Mouse (Mus musculus): Measurements from ENCODE around the gene B130006D01Rik. TPM values are rescaled to one million over a fixed set of nuclear protein-coding genes. Genes with fewer than 3 reads are reported as not detected.

The B130006D01Rik gene
- polyA plus RNA-seq, 1 experiment = 0.69 TPM

- H3K27me3 ChIP-seq (ENCODE audit: control insufficient read depth, insufficient read depth, low read length) = no peaks in the 10 kb centered on the region
- no peak overlapping the region for H3K27ac ChIP-seq (ENCODE audit: insufficient read depth, low read length)
- WGBS = 83% methylated on average over 4 of the region's 4 CpGs
- DNase-seq = no peak
- H3K4me3 ChIP-seq (replicated peaks; ENCODE audit: insufficient read depth, low read depth, low read length) = no peak overlapping the region
- no peak for TF ChIP-seq POLR2A (IDR thresholded peaks at IDR 0.05; ENCODE audit: borderline replicate concordance, insufficient read depth, low read length)
- no peak for TF ChIP-seq CTCF (IDR thresholded peaks at IDR 0.05; ENCODE audit: borderline replicate concordance, insufficient read depth, low read depth, low read length)
- no peaks in the 10 kb centered on the region for H3K4me1 ChIP-seq (ENCODE audit: control insufficient read depth, insufficient read depth, low read length)
Observed at GRCm38 (mm10) chr11:95762996-95763395, 39.6 kb downstream of the B130006D01Rik start.

GRCm38 (mm10) chr11:95764806-95765205, 41.4 kb downstream of the B130006D01Rik start:
- 66% methylated on average over 8 of the region's 8 CpGs for WGBS
- TF ChIP-seq CTCF (IDR thresholded peaks at IDR 0.05; ENCODE audit: borderline replicate concordance, insufficient read depth, low read depth, low read length) (no peak), POLR2A (IDR thresholded peaks at IDR 0.05; ENCODE audit: borderline replicate concordance, insufficient read depth, low read length) (no peak)
- Histone ChIP-seq H3K27ac (ENCODE audit: insufficient read depth, low read length) (no peak overlapping the region), H3K27me3 (ENCODE audit: control insufficient read depth, insufficient read depth, low read length) (no peaks in the 10 kb centered on the region), H3K4me1 (ENCODE audit: control insufficient read depth, insufficient read depth, low read length) (no peaks in the 10 kb centered on the region), H3K4me3 (replicated peaks; ENCODE audit: insufficient read depth, low read depth, low read length) (no peak overlapping the region)
- no peak for DNase-seq

GRCm38 (mm10) chr11:95765334-95765733, 41.9 kb downstream of the B130006D01Rik start:
- H3K4me1 ChIP-seq (ENCODE audit: control insufficient read depth, insufficient read depth, low read length) = no peaks in the 10 kb centered on the region
- no peak overlapping the region for H3K27ac ChIP-seq (ENCODE audit: insufficient read depth, low read length)
- no peak for TF ChIP-seq CTCF (IDR thresholded peaks at IDR 0.05; ENCODE audit: borderline replicate concordance, insufficient read depth, low read depth, low read length)
- TF ChIP-seq POLR2A (IDR thresholded peaks at IDR 0.05; ENCODE audit: borderline replicate concordance, insufficient read depth, low read length) = no peak
- no peak for DNase-seq
- 89% methylated on average over 10 of the region's 10 CpGs for WGBS
- no peaks in the 10 kb centered on the region for H3K27me3 ChIP-seq (ENCODE audit: control insufficient read depth, insufficient read depth, low read length)
- H3K4me3 ChIP-seq (replicated peaks; ENCODE audit: insufficient read depth, low read depth, low read length) = no peak overlapping the region

GRCm38 (mm10) chr11:95768244-95768643, 44.9 kb downstream of the B130006D01Rik start:
- H3K4me3 ChIP-seq (replicated peaks; ENCODE audit: insufficient read depth, low read depth, low read length) = no peak overlapping the region
- TF ChIP-seq POLR2A (IDR thresholded peaks at IDR 0.05; ENCODE audit: borderline replicate concordance, insufficient read depth, low read length) = no peak
- H3K27me3 ChIP-seq (ENCODE audit: control insufficient read depth, insufficient read depth, low read length) = no peaks in the 10 kb centered on the region
- no peak for DNase-seq
- H3K4me1 ChIP-seq (ENCODE audit: control insufficient read depth, insufficient read depth, low read length) = no peaks in the 10 kb centered on the region
- H3K27ac ChIP-seq (ENCODE audit: insufficient read depth, low read length) = no peak overlapping the region
- 90% methylated on average over 6 of the region's 6 CpGs for WGBS

- Histone ChIP-seq H3K4me3 (replicated peaks; ENCODE audit: insufficient read depth, low read depth, low read length) (no peak overlapping the region), H3K27ac (ENCODE audit: insufficient read depth, low read length) (no peak overlapping the region), H3K4me1 (ENCODE audit: control insufficient read depth, insufficient read depth, low read length) (no peaks in the 10 kb centered on the region), H3K27me3 (ENCODE audit: control insufficient read depth, insufficient read depth, low read length) (no peaks in the 10 kb centered on the region)
- 92% methylated on average over 10 of the region's 10 CpGs for WGBS
- TF ChIP-seq CTCF (IDR thresholded peaks at IDR 0.05; ENCODE audit: borderline replicate concordance, insufficient read depth, low read depth, low read length) = no peak
- TF ChIP-seq POLR2A (IDR thresholded peaks at IDR 0.05; ENCODE audit: borderline replicate concordance, insufficient read depth, low read length) = no peak
- DNase-seq = no peak
Observed at GRCm38 (mm10) chr11:95769208-95769607, 45.8 kb downstream of the B130006D01Rik start.

GRCm38 (mm10) chr11:95770720-95771364, 47.5 kb downstream of the B130006D01Rik start:
- no peak for DNase-seq
- Histone ChIP-seq H3K4me1 (ENCODE audit: control insufficient read depth, insufficient read depth, low read length) (no peaks in the 10 kb centered on the region), H3K27ac (ENCODE audit: insufficient read depth, low read length) (no peak overlapping the region), H3K4me3 (replicated peaks; ENCODE audit: insufficient read depth, low read depth, low read length) (no peak overlapping the region), H3K27me3 (ENCODE audit: control insufficient read depth, insufficient read depth, low read length) (no peaks in the 10 kb centered on the region)
- 60% methylated on average over 9 of the region's 9 CpGs for WGBS
- TF ChIP-seq POLR2A (IDR thresholded peaks at IDR 0.05; ENCODE audit: borderline replicate concordance, insufficient read depth, low read length) (no peak), CTCF (IDR thresholded peaks at IDR 0.05; ENCODE audit: borderline replicate concordance, insufficient read depth, low read depth, low read length) (no peak)

DNA sequence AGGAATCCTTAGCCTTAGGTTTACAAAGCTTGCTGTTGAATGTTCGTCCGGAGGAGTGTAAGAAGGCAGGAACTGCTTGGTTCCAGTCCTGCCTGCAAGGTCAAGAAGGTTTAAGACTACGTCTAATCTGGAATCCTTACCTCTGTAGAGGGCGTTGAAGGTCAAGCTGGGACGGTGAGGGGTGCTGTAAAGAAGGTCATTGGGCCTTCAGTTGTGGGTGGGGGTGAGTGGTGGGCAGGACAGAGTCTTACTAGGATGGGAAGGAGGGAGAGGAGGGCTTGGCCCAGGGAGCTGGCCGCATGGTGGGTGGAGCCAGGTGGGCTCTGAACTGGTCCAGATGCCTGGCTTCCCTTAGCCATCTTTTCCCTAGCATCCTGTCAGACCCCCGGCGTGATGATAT, 48.3 kb downstream of the B130006D01Rik start:
- WGBS = 86% methylated on average over 8 of the region's 8 CpGs
- Histone ChIP-seq H3K27me3 (ENCODE audit: control insufficient read depth, insufficient read depth, low read length) (no peaks in the 10 kb centered on the region), H3K4me1 (ENCODE audit: control insufficient read depth, insufficient read depth, low read length) (no peaks in the 10 kb centered on the region), H3K27ac (ENCODE audit: insufficient read depth, low read length) (no peak overlapping the region), H3K4me3 (replicated peaks; ENCODE audit: insufficient read depth, low read depth, low read length) (no peak overlapping the region)
- TF ChIP-seq POLR2A (IDR thresholded peaks at IDR 0.05; ENCODE audit: borderline replicate concordance, insufficient read depth, low read length) (no peak), CTCF (IDR thresholded peaks at IDR 0.05; ENCODE audit: borderline replicate concordance, insufficient read depth, low read depth, low read length) (no peak)
- no peak for DNase-seq

DNA sequence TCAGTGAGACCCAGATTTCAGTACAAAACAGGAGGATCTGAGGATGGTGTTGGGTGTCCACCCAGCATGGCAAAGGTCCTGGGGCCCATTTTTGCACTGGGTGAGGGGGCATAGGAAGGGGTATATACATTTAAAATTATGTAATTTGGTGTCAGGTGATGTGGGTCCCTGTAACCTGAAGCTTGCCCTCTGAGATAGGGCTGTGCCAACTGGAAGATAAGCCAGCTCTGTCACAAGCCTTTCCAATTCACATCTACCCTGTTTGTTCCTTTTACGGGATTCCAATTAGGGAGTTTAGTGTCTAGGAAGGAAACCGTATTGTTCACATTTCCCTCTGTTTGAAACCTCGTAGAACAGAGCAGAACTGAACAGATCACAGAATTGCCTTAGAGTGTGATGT, 49.9 kb downstream of the B130006D01Rik start:
- no peaks in the 10 kb centered on the region for H3K27me3 ChIP-seq (ENCODE audit: control insufficient read depth, insufficient read depth, low read length)
- no peak overlapping the region for H3K4me3 ChIP-seq (replicated peaks; ENCODE audit: insufficient read depth, low read depth, low read length)
- no peak overlapping the region for H3K27ac ChIP-seq (ENCODE audit: insufficient read depth, low read length)
- 84% methylated on average over 3 of the region's 3 CpGs for WGBS
- DNase-seq = no peak
- TF ChIP-seq POLR2A (IDR thresholded peaks at IDR 0.05; ENCODE audit: borderline replicate concordance, insufficient read depth, low read length) (no peak), CTCF (IDR thresholded peaks at IDR 0.05; ENCODE audit: borderline replicate concordance, insufficient read depth, low read depth, low read length) (no peak)
- H3K4me1 ChIP-seq (ENCODE audit: control insufficient read depth, insufficient read depth, low read length) = no peaks in the 10 kb centered on the region; the same call in 1 of the 2 replicates

Other genes with a start within 250 kb of the B130006D01Rik start
- gene Nxph3, start 209.0 kb upstream of the B130006D01Rik start, polyA plus RNA-seq (2012; rRNA removed) = 18.6 and 19.9 TPM in 2 replicates
- 4.5 and 6.4 TPM in 2 replicates for gene Ngfr, start 135.9 kb upstream of the B130006D01Rik start, polyA plus RNA-seq (2012; rRNA removed)
- 241 and 253 TPM in 2 replicates for gene Phb, start 56.6 kb upstream of the B130006D01Rik start, polyA plus RNA-seq (2012; rRNA removed)
- gene Zfp652, start 10.9 kb upstream of the B130006D01Rik start, polyA plus RNA-seq (2012; rRNA removed) = 30.0 and 30.1 TPM in 2 replicates
- gene Phospho1, start 100.9 kb downstream of the B130006D01Rik start, polyA plus RNA-seq (2012; rRNA removed) = 110 and 122 TPM in 2 replicates
- gene Gngt2, start 113.6 kb downstream of the B130006D01Rik start, polyA plus RNA-seq (2012; rRNA removed) = 3.5 and 5.4 TPM in 2 replicates
- 3.2 and 3.9 TPM in 2 replicates for gene Abi3, start 118.9 kb downstream of the B130006D01Rik start, polyA plus RNA-seq (2012; rRNA removed)
- gene B4galnt2, start 191.3 kb downstream of the B130006D01Rik start, polyA plus RNA-seq (2012; rRNA removed) = not detected in 2 replicates